Mouse (Mus musculus): ENCODE measurements at regions not wholly inside any gene's neighbourhood (a gene's known extent, or its start where the extent isn't known, plus 50 kb on each side); places are given as distances from the start of the nearest gene placed in this dataset.

- no peak for DNase-seq (ENCODE audit: low spot score in 2 of 2)
Observed at GRCm38 (mm10) chr5:16424745-16425144, 128.6 kb upstream of the Hgf start.

GRCm38 (mm10) chr5:16425302-16425701 lies 128.0 kb upstream of the Hgf start:
- no peak for DNase-seq (ENCODE audit: low spot score in 2 of 2)

DNA sequence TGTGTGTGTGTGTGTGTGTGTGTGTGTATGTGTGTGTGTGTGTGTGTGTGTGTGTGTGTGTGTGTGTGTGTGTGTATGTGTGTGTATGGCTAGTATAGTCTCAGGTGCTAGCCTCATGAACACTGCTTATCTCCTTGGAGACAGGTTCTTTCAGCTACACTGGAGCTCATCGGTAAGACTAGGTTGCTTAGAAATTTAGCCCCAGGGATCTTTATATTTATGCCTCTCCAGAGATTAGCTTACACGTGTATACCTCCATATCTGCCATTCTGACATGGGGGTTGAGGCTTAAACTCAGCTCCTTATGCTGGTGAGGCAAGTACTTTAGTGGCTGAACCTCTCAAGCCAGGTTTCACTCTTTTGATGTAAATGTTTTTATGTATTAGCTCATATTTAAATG lies 127.0 kb upstream of the Hgf start:
- no peak for DNase-seq (ENCODE audit: low spot score in 2 of 2)

DNA sequence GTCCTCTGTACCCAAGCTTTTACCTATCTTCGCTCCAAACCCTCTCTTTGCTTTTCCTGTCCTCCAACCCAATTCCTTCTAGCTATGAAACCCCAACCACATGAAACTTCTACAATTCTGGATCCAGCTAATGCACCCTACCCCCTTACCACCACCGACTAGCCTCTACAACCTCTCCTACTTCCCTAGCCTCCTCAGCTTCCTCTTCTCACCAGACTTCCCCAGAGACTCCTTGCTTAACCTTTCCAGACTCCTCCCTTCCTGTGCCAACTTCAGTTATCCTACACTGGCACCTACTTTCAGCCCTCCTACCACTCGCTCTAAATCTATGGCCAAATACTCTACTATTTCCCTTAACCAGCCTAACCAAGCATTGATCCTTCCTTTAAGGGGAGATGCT lies 118.7 kb upstream of the Hgf start:
- DNase-seq (ENCODE audit: low spot score in 2 of 2) = no peak

GRCm38 (mm10) chr5:16445056-16445455 lies 108.2 kb upstream of the Hgf start:
- DNase-seq (ENCODE audit: low spot score in 2 of 2) = no peak

- no peak for DNase-seq (ENCODE audit: low spot score in 2 of 2)
Observed at GRCm38 (mm10) chr5:16446977-16447376, 106.3 kb upstream of the Hgf start.

DNA sequence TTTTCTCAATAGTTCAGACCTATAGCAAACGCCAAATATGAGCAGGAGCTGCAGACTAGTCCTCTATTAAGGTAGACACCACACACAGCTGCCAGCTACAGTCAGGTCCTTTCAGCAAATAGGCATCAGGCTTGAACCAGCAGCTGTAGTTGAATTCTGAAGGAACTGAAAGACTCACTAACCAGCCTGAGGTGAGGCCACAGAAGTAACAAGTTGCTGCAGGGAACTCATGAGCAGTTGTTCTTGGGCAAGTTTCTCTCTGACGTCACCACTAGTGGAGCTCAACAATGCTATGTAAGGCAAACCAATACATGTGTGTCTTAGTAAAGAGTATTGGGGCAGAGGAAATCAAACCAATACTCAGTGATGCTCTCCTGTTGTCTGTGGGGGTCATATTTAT lies 91.5 kb upstream of the Hgf start:
- no peak for DNase-seq (ENCODE audit: low spot score in 2 of 2)

- DNase-seq (ENCODE audit: low spot score in 2 of 2) = no peak
Observed at GRCm38 (mm10) chr5:16466266-16466665, 87.0 kb upstream of the Hgf start.

DNA sequence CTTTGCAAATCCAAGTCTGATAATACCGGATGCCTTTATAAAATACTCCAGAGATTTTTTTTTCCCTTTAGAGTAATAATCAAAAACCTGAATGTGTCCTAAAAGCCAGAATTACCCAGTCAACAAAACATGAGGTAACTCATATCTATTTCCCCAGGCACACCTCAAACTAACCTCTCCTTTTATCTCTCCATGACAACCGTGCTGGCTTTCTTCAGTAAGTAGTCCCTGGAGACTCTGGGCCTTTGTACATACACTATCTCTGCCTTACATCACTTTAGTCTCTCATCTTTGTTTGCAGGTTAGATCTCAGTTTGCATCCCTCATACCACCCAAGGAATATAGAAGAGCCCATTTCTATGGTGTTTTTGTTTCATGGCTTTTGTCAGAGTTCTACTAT lies 84.7 kb upstream of the Hgf start:
- no peak for DNase-seq (ENCODE audit: low spot score in 2 of 2)

DNA sequence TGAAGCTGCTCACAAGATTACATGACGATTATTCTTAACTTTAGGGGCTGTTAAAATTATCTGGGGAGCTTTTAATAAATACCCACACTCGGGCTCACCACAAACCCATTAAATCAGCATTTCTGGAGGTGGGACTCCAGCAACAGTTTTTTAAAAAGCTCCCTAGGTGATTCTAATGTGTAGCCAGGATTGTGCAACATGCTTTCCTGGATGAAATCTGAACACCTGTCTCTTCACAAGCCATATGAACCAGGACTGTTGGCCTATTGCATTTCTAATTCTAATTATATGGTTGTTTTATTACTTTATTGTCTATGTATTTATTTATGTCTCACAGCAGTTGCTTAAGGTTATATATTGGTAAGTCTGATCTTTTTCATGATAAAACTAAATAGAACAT lies 84.1 kb upstream of the Hgf start:
- DNase-seq (ENCODE audit: low spot score in 2 of 2) = no peak

DNA sequence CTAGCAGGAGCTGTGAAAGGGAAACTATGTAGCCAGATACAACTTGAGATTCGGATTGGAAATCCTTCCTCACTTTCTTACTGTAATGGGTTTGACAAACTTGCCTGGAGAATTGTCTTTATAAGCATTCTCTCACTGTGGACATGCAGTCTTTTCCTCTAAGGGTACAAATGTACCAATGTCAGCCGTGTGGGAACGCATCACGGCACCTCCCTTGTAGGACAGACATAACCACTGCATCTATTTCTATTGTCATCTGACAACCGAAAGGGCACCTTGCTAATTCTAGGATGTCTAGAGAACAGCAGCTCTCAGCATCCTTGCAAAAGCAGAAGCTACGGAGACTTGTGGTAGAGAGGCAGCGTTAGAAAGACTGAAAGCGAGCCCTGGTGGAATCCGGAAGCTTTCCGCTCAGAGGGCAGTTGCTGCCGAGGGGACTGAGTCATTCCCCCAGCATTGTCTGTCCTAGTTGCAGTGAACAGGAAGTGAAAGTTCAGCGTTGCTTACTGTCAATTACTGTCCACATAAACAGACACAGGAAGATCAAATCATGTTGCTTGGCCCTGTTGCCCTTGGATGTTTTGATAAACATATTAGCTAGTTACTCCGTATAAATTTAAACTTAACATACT lies 83.5 kb upstream of the Hgf start:
- peak; percentile 55 to 57 for DNase-seq (ENCODE audit: low spot score in 2 of 2)

DNA sequence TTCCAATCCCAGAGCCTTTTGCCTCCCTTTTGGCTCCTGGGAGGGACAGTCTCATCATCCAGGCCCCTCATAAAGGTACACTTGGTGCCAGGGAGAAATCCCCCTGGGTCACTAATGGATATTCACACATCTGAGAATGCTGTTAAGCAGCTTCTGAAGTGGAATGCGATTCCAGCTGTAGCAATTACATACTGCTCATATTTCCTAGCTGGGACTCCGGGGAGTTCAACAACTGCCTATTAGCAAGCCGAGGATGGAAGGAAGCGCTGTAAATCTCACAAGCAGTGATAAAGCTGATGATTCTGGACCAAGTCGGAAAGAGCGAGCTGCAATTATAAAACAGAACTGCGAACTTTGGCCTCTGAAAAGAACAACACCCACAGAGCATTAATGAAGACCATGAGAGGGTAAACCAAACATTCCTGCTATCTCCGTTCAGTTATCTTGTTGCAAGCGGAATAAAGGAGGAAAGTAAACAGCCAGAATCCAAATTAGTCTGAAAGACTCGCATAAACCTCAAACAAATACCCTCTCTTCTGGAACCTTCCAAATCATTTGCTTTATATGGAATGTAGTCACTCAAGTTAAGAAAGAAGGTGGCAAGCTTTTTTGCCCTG lies 82.8 kb upstream of the Hgf start:
- no peak for DNase-seq (ENCODE audit: low spot score in 2 of 2)

DNA sequence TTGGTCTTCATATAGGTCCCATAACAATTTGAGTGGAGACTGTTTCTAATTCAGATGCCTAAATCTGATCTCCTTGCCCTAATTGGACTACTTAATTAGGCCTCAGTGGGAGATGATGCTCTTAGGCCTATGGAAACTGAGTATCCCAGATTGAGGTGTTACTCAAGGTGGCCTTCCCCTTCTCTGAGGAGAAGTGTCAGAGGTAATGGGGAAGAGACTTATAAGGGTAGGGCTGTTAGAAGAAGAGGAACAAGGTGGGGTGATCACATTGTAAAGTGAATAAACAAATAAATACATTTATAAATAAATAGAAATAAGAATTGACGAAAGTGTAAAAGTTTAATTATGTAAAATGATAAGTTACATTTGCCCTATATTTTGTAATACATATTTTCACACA lies 65.3 kb upstream of the Hgf start:
- DNase-seq (ENCODE audit: low spot score in 2 of 2) = no peak

- DNase-seq (ENCODE audit: low spot score in 2 of 2) = no peak
Observed at GRCm38 (mm10) chr5:16489803-16490202, 63.5 kb upstream of the Hgf start.

- no peak for DNase-seq (ENCODE audit: low spot score in 2 of 2)
Observed at GRCm38 (mm10) chr5:16499891-16500290, 53.4 kb upstream of the Hgf start.

All from spleen, postnatal 36 days (tissue).